Mouse (Mus musculus) testis, adult 2 months (tissue): ENCODE results near the gene D930007J09Rik.

Source experiments
- CTCF ChIP-seq: fragments of 200-500 bp; IDR thresholded peaks from 2 replicates; pipeline ENCODE4 v1.5.1; 2012; ENCODE audit warnings: low read depth, mild to moderate bottlenecking, inconsistent platforms, low read length, moderate library complexity; ENCODE audit not compliant: control insufficient read depth, insufficient read depth, insufficient replicate concordance
- POLR2A ChIP-seq: fragments of 200-500 bp; IDR thresholded peaks from 2 replicates; pipeline ENCODE4 v1.6.1; 2012; ENCODE audit warnings: low read depth, mild to moderate bottlenecking, inconsistent platforms, low read length, moderate library complexity; ENCODE audit not compliant: control insufficient read depth

GRCm38 (mm10) chr13:32801693-32802221, 892 bp downstream of the D930007J09Rik start, which contains the start of gene Wrnip1:
- TF ChIP-seq CTCF (no peak; the same call in 1 of the 2 replicates), POLR2A (peak; percentile 88)
